Mouse (Mus musculus) embryonic facial prominence, embryonic 10.5 days (tissue): ENCODE measurements around the gene Tomt. TPM values are rescaled to one million over a fixed set of nuclear protein-coding genes. Genes with fewer than 3 reads are reported as not detected.

Experiments used
- DNase-seq: peaks from one replicate; pipeline ENCODE4 v3.0.0-alpha.2; 2017; ENCODE audit warnings: low spot score
- H3K27ac ChIP-seq: fragments of 300-500 bp; sonication (generic); replicated peaks from 2 replicates; pipeline ENCODE4 v1.5.1; 2016; ENCODE audit warnings: mild to moderate bottlenecking
- H3K27me3 ChIP-seq: fragments of 300-500 bp; sonication (generic); replicated peaks from 2 replicates; pipeline ENCODE4 v1.6.1; 2016; ENCODE audit warnings: low read depth, mild to moderate bottlenecking; ENCODE audit not compliant: poor library complexity, severe bottlenecking
- H3K36me3 ChIP-seq: fragments of 300-500 bp; sonication (generic); replicated peaks from 2 replicates; pipeline ENCODE4 v1.6.1; 2016; ENCODE audit warnings: mild to moderate bottlenecking, moderate library complexity
- H3K4me1 ChIP-seq: fragments of 300-500 bp; sonication (generic); 2 replicates; pipeline ENCODE4 v1.6.1; 2016
- H3K4me3 ChIP-seq: fragments of 300-500 bp; sonication (generic); 2 replicates; pipeline ENCODE4 v1.5.1; 2016; ENCODE audit warnings: mild to moderate bottlenecking, moderate library complexity
- H3K9me3 ChIP-seq: fragments of 300-500 bp; sonication (generic); 2 replicates; pipeline ENCODE4 v1.6.1; 2016; ENCODE audit warnings: mild to moderate bottlenecking
- WGBS: fragments of 180-500 bp; shearing (Covaris S2); methylation state at CpG from one replicate; pipeline ENCODE4 v1.1.7; 2016; 5-methylcytosine and 5-hydroxymethylcytosine counted together
- microRNA-seq: library from miRNA; unstranded; fragments of <30 nt; microRNA quantifications from one replicate; pipeline ENCODE4, GENCODE M21; 2017
- polyA plus RNA-seq: library from polyadenylated mRNA; unstranded; fragments of >200 nt; fragmentation: Nextera tagmentation; extraction: Ambion mirVana; gene quantifications from 2 replicates; pipeline ENCODE4 v1.2.1, GENCODE M21; 2016

Gene Tomt
- polyA plus RNA-seq, 1 experiment from 2014 or later = 0.72 TPM

- no peak for DNase-seq
- H3K27ac ChIP-seq = no peak overlapping the region
- no peak overlapping the region for H3K4me3 ChIP-seq
- peaks cover 7% of the 10 kb centered on the region; the same call in 1 of the 2 replicates for H3K4me1 ChIP-seq
- WGBS = 94% methylated on average over 4 of the region's 4 CpGs
- no peaks in the 10 kb centered on the region for H3K27me3 ChIP-seq
- H3K36me3 ChIP-seq = no peaks in the 10 kb centered on the region
- no peaks in the 10 kb centered on the region for H3K9me3 ChIP-seq
Observed at GRCm38 (mm10) chr7:101867482-101867881, 38.7 kb downstream of the Tomt start.

GRCm38 (mm10) chr7:101866491-101867265 is 39.5 kb downstream of the Tomt start:
- WGBS = 84% methylated on average over 11 of the region's 11 CpGs
- Histone ChIP-seq H3K27me3 (no peaks in the 10 kb centered on the region), H3K4me3 (no peak overlapping the region), H3K27ac (no peak overlapping the region), H3K9me3 (no peaks in the 10 kb centered on the region), H3K36me3 (no peaks in the 10 kb centered on the region), H3K4me1 (peaks cover 7% of the 10 kb centered on the region; the same call in 1 of the 2 replicates)
- DNase-seq = no peak

GRCm38 (mm10) chr7:101863415-101863814 is 42.7 kb downstream of the Tomt start, which contains the start of gene Anapc15:
TSS of gene Anapc15 (plus strand) at chr7:101863715.
- WGBS = 71% methylated on average over 3 of the region's 3 CpGs

GRCm38 (mm10) chr7:101862291-101862690 is 43.9 kb downstream of the Tomt start:
- Histone ChIP-seq H3K4me3 (no peak overlapping the region), H3K27ac (no peak overlapping the region), H3K9me3 (no peaks in the 10 kb centered on the region), H3K36me3 (no peaks in the 10 kb centered on the region), H3K27me3 (no peaks in the 10 kb centered on the region), H3K4me1 (no peaks in the 10 kb centered on the region)
- DNase-seq = no peak
- 67% methylated on average over 3 of the region's 3 CpGs for WGBS

More at GRCm38 (mm10) chr7:101863415-101863814, 42.7 kb downstream of the Tomt start, which contains the start of gene Anapc15:
- no peaks in the 10 kb centered on the region for H3K9me3 ChIP-seq
- DNase-seq = no peak
- no peaks in the 10 kb centered on the region for H3K27me3 ChIP-seq
- no peak within 1 kb of the TSS for H3K4me3 ChIP-seq
- no peaks in the 10 kb centered on the region for H3K36me3 ChIP-seq
- H3K27ac ChIP-seq = no peak within 1 kb of the TSS
- H3K4me1 ChIP-seq = no peaks in the 10 kb centered on the region

GRCm38 (mm10) chr7:101860978-101861377 is 45.2 kb downstream of the Tomt start:
- H3K4me1 ChIP-seq = no peaks in the 10 kb centered on the region
- no peak overlapping the region for H3K4me3 ChIP-seq
- no peaks in the 10 kb centered on the region for H3K27me3 ChIP-seq
- DNase-seq = no peak
- H3K9me3 ChIP-seq = no peaks in the 10 kb centered on the region
- H3K36me3 ChIP-seq = no peaks in the 10 kb centered on the region
- H3K27ac ChIP-seq = no peak overlapping the region

- no peaks in the 10 kb centered on the region for H3K36me3 ChIP-seq
- 85% methylated on average over 9 of the region's 9 CpGs for WGBS
- H3K4me3 ChIP-seq = no peak overlapping the region
- H3K27me3 ChIP-seq = no peaks in the 10 kb centered on the region
- no peaks in the 10 kb centered on the region for H3K4me1 ChIP-seq
- H3K9me3 ChIP-seq = no peaks in the 10 kb centered on the region
- no peak for DNase-seq
- H3K27ac ChIP-seq = no peak overlapping the region
Observed at GRCm38 (mm10) chr7:101858362-101858761, 47.8 kb downstream of the Tomt start.

GRCm38 (mm10) chr7:101857094-101857493 is 49.1 kb downstream of the Tomt start, which contains the start of gene Folr2:
TSS of gene Folr2 (minus strand) at chr7:101857194.
- no peaks in the 10 kb centered on the region for H3K4me1 ChIP-seq
- DNase-seq = no peak
- 92% methylated on average over 4 of the region's 4 CpGs for WGBS
- H3K4me3 ChIP-seq = no peak within 1 kb of the TSS
- no peaks in the 10 kb centered on the region for H3K36me3 ChIP-seq
- no peak within 1 kb of the TSS for H3K27ac ChIP-seq
- H3K27me3 ChIP-seq = no peaks in the 10 kb centered on the region
- H3K9me3 ChIP-seq = no peaks in the 10 kb centered on the region

GRCm38 (mm10) chr7:101853816-101854215 is 52.3 kb downstream of the Tomt start:
- Histone ChIP-seq H3K9me3 (no peaks in the 10 kb centered on the region), H3K4me3 (no peak overlapping the region), H3K27ac (no peak overlapping the region), H3K36me3 (no peaks in the 10 kb centered on the region), H3K27me3 (no peaks in the 10 kb centered on the region), H3K4me1 (peaks cover under 1% of the 10 kb centered on the region; the same call in 1 of the 2 replicates)
- no peak for DNase-seq
- WGBS = 84% methylated on average over 2 of the region's 2 CpGs

GRCm38 (mm10) chr7:101852846-101853245 is 53.3 kb downstream of the Tomt start:
- 91% methylated on average over 6 of the region's 6 CpGs for WGBS
- H3K4me3 ChIP-seq = no peak overlapping the region
- no peaks in the 10 kb centered on the region for H3K36me3 ChIP-seq
- DNase-seq = no peak
- no peaks in the 10 kb centered on the region for H3K9me3 ChIP-seq
- H3K4me1 ChIP-seq = peaks cover 3% of the 10 kb centered on the region; the same call in 1 of the 2 replicates
- H3K27ac ChIP-seq = no peak overlapping the region
- no peaks in the 10 kb centered on the region for H3K27me3 ChIP-seq

- DNase-seq = no peak
Observed at GRCm38 (mm10) chr7:101851689-101852088, 54.5 kb downstream of the Tomt start.

More at GRCm38 (mm10) chr7:101851689-101852088, 54.5 kb downstream of the Tomt start:
- Histone ChIP-seq H3K9me3 (no peaks in the 10 kb centered on the region), H3K36me3 (no peaks in the 10 kb centered on the region), H3K4me1 (peaks cover 3% of the 10 kb centered on the region; the same call in 1 of the 2 replicates), H3K4me3 (no peak overlapping the region), H3K27ac (no peak overlapping the region), H3K27me3 (no peaks in the 10 kb centered on the region)
- WGBS = 84% methylated on average over 6 of the region's 6 CpGs

Small RNA genes within 50 kb of the gene (microRNA-seq; reads per million reads assigned to microRNA genes)
- not detected for gene Gm22655

Other genes starting within 250 kb of the Tomt start
- 56.2 and 58.3 TPM in 2 replicates for gene Clpb, start 242.7 kb downstream of the Tomt start, polyA plus RNA-seq
- gene Phox2a, start 88.0 kb downstream of the Tomt start, polyA plus RNA-seq = 0.26 and 1.2 TPM in 2 replicates
- gene Inppl1, start 68.1 kb downstream of the Tomt start, polyA plus RNA-seq = 38.4 and 46.7 TPM in 2 replicates
- 0.49 TPM in 1 of 2 replicates, not detected in the other for gene Folr2, start 49.2 kb downstream of the Tomt start, polyA plus RNA-seq
- gene Anapc15, start 42.6 kb downstream of the Tomt start, polyA plus RNA-seq = 118 and 119 TPM in 2 replicates
- 1.2 and 2.4 TPM in 2 replicates for gene Folr1, start 35.6 kb downstream of the Tomt start, polyA plus RNA-seq
- gene Lamtor1, start 455 bp downstream of the Tomt start, polyA plus RNA-seq = 159 and 168 TPM in 2 replicates
- gene Lrrc51, start 27.5 kb upstream of the Tomt start, polyA plus RNA-seq = 9.4 and 9.7 TPM in 2 replicates
- gene Numa1, start 27.8 kb upstream of the Tomt start, polyA plus RNA-seq = 110 and 113 TPM in 2 replicates
- gene Il18bp, start 112.3 kb upstream of the Tomt start, polyA plus RNA-seq = 3.0 and 3.4 TPM in 2 replicates
- gene Rnf121, start 159.1 kb upstream of the Tomt start, polyA plus RNA-seq = 28.4 and 30.9 TPM in 2 replicates
- 43.3 and 44.5 TPM in 2 replicates for gene Xndc1, start 159.2 kb upstream of the Tomt start, polyA plus RNA-seq
- 2.5 and 2.6 TPM in 2 replicates for gene Xntrpc, start 159.4 kb upstream of the Tomt start, polyA plus RNA-seq
- 0.17 TPM in 1 of 2 replicates, not detected in the other for gene Trpc2, start 176.8 kb upstream of the Tomt start, polyA plus RNA-seq
- 1.1 TPM in 2 replicates for gene Art1, start 195.4 kb upstream of the Tomt start, polyA plus RNA-seq
- 2.6 and 3.0 TPM in 2 replicates for gene Art5, start 203.1 kb upstream of the Tomt start, polyA plus RNA-seq
- gene Chrna10, start 210.5 kb upstream of the Tomt start, polyA plus RNA-seq = not detected in 2 replicates